Mouse (Mus musculus) kidney, postnatal 4 days (tissue): ENCODE measurements at regions not wholly inside any gene's neighbourhood (a gene's known extent, or its start where the extent isn't known, plus 50 kb on each side); places are given as distances from the start of the nearest gene placed in this dataset.

Experiments
- DNase-seq, 2 experiments: peaks; one replicate each; pipeline ENCODE4 v3.0.0; 2021; ENCODE audit warnings: mixed read lengths in 2 of 2

DNA sequence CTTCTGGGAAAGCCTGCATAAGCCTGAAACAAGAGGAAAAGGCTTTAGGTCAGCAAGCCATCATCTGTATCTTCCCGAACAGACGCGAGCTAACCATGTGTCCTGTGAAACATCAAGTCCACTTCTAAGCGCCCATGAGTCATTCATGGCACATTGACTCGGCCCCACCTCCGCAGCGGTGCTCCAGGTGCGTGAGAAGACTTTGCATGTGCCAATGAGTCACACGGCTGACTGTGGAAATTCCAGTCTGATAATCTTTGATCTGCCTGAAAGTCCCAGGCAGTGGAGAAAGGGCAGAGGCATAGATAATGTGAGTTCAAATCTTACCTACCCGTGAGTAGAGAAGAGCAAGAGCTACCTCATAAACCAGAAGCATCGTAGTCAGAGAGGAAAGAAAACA, 137.8 kb downstream of the Pfkfb3 start:
- no peak for DNase-seq

DNA sequence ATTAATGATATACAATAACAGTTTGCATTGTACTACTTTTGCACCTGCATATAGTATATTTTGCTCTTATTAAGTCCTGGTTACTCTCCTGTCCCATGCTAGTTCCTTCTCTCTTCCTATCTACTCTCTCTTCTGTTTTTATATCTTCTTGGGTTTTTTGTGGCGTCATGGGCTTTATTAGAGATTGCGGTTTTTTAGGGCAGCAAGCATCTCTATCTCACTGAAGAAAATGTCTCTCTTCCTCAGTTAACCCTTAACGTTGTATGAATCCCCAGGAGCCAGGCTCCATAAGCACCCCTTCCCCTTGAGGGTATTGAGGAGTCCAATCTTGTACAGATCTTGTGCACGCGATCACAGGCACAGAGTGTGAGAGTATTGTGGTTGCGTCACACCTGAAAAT, 141.4 kb downstream of the Pfkfb3 start:
- no peak for DNase-seq

DNA sequence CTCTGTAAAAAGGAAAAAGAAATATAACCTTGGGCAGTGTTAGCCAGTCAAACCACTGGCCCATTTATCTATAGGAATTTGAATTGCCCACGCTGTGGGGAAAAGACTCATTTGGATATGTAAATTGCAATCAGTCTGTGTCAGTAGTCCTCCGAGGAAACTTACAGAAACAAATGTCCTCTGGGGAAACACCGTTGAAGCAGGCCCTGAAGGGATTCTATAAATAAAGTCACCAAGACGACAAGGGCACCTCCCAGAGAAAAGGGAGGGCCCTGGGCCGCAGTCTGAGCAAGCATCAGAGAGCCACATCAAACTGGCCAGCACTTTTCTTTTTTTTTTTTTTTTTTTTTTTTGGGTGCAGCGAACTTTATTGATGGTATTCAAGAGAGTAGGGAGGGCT, 145.4 kb downstream of the Pfkfb3 start:
- DNase-seq, result no peak

DNA sequence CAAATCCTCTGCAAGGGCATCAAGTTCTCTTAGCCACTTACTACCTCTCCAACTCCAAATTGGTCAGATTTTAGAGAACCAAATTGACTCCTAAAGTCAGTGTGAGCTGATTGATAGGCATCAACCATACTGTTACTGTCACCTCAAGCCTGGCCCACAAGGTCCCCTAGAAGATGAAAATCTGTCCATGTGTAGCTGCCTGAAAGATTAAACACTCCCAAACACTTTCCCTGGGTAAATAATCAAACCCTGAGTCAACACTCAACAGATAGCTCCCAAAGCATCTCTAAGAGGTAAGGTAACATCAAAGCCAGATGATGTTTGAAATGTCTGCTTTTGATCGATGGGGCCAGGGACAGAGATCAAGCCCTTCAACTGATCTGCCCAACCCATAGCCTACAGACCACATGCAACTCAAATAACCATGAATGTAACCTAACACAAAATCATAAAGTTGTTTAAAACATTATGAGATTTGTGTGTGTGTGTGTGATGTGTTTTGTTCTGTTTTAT, 147.7 kb downstream of the Pfkfb3 start:
- DNase-seq, result no peak

DNA sequence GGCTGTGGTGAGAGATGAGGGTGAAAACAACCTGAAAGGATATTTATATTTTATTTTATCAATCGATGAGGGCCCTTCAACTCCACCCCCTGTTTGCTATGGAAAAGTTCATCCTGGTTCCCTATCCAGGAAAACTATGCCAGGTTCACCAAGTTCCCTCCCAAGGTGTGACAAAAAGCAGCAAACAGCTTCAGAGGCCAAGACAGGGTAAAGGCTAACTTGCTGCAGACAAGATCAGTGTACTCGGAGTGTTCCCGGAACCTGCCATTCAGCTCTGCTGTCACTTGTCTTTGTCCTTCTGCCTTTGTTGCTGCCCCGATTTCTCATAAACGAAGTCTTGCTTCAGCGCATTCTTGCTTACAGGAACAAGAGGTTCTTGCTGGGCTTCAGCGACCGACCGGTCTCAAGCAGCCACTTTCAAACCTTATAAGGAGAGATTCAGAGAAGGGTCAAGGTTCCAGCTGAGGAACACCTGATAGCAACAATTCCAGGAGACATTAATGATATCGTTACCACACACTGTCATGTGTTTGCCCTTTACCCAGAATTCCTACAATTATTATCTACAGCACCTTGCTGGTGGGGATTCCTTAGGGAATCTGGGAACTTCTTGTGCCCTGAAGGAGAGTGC, 151.5 kb downstream of the Pfkfb3 start:
- peak in 1 of 2 experiments; percentile 18 for DNase-seq

DNA sequence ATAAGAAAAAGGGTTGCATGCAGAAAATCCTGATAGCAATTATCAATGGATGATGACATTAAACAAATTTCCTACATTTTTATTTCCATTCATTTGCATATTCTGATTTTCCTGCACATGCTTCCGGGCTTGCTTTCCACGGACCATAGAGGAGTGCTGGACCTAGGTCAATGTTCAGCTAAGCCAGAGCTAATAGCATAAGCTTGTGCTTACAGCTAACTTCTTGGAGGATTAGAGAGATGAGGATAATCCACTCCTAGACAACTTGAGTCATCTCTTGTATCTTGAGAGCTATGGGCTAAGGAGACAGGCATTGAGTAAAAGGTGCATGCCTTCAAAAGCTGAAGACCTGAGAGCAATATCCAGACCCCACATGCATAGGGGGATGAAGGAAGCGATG, 154.5 kb downstream of the Pfkfb3 start:
- no peak for DNase-seq

DNA sequence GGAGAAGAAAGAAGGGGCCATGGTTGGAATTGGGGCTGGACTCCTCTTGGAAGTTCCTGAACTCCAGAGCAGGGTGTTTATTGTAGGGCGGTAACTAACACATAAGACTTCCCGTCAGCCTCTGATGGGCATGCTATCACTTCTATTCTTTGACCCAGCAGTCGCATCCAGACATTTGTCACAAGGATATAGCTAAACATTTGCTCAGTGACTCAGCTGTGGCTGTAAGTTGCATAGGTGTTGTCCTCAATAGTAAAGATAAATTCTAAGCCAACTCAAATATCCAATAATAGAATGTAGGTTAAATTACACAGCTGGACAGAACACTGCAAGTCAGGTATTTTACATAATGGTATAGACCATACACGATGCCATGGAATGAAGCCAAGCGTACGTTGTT, 154.9 kb downstream of the Pfkfb3 start:
- DNase-seq, result no peak

DNA sequence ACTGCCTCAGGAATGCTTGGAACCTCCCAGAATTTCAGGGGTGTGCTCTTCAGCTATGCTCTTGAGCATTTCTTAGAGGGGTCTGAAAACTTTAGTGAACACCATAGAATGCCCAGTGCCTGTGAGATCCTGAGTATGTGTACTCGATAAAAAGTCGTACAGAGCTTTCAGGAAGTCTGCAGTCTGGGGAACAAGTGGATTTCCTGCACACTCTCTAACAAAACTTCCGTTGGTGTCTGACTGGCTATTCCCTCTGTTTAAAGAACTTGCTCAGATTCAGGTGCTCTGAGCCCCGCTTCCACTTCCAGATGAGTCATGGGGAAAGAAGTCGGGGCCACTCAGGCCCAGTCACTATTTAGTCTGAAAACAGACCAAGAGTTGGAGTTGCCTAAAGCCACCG, 155.5 kb downstream of the Pfkfb3 start:
- no peak for DNase-seq

DNA sequence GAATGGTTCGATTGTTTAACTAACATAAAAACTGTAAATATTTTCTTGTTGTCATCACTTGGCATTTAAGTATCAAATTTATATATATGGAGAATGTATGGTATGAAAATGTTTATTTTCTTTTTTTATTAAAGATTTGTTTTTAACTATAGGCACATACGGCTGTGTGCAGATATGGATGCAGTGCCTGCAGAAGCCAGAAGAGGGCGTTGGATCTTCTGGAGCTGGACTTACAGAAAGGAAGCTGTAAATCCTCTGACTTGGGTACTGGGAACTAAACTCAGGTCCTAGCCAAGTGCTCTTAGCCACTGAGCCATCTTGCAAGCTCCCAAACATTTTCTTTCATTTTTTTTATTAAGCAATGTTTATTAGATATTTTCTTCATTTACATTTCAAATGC, 157.0 kb downstream of the Pfkfb3 start:
- DNase-seq, result no peak

DNA sequence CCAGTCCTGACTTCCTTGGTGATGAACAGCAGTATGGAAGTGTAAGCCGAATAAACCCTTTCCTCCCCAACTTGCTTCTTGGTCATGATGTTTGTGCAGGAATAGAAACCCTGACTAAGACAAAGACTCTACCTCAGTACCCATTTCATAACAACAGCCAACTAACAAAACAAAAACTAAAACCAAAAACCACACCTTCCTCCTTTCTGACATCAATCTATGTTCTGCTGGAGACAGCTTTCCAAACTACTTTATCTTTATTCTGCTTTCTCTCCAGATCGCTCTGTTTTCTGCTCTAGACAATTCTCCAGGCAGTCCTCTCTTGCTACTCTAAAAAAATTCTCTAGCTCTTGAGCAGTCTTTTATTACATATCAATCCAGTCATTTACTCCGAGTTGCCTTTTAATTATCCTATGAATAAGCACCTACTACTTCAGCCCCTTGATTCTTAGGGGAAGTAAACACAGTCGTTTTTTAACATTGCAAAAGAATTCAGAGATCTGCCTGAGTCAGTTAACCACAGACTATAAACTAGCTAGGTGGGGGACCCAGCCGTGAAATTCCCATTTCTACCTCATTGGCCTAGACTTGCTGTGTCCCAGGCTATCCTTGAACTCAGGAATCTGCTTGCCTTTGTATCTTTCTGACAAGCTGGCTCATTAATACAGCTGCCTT, 159.1 kb downstream of the Pfkfb3 start:
- DNase-seq, result no peak

DNA sequence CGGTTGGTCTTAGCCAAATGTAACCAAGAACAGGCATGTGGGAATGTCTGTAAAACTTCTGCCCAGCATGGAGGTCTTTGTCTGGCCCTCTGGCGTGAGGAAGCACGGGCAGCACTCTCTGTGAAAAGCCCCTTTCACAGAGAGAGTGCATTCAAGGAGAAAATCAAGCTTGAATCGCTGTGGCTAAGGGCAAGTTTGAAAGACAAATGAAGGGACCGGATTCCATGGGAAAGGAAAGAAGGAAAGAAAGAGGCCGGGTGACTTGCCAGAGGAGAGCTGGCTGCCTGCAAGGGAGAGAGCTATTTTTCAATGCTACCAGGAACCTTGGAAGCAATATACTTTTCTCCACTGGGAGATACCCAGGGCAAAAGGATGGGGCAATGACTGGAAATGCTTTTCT, 162.2 kb downstream of the Pfkfb3 start:
- DNase-seq, result no peak

DNA sequence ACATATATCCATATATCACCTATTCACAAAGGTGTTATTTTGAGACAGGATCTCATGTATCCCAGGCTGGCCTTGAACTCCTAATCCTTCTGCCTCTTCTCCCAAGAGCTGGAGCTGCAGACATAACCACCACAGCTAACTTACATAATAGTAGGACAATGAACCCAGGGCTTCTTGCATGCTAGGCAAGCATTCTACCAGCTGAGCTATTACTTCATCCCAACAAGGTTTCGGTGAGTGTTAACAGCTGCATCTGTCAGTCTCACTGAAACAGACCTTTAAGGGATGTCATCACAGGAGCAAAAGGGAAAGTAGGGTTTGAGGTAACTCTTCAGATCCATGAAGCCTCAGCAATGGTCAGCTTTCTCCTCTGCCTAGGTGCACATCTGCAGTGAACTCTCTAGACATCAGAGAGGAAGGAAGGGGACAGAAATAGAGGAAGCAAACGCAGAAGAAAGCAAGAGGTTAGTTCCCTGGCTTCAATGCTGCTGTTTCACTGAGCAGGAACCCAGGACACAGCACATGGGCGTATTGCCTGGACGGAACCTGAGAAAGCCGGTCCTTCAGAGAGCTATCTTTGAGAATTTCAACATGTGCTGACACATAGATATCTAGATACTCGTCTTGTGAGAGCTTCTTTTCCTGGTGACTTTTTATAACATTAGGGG, 163.1 kb downstream of the Pfkfb3 start:
- no peak for DNase-seq

DNA sequence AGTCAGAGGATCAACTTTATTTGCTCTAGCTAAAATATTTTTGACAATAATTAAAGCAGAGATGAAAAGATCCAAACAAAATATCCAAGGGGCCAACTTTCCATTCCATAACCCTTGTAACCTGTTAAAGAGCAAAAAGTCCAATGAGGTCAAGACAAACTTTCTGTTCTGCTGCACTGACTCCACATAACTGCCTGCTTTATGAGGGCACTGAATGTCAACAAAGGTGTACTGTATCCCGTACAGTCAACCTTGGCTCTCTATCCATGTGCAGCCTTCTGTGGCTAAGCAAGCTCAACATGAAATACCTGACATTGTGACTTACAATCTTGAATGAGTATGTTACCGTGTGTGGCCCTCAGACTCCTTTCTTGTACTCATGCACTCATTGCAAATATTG, 166.3 kb downstream of the Pfkfb3 start:
- no peak for DNase-seq

DNA sequence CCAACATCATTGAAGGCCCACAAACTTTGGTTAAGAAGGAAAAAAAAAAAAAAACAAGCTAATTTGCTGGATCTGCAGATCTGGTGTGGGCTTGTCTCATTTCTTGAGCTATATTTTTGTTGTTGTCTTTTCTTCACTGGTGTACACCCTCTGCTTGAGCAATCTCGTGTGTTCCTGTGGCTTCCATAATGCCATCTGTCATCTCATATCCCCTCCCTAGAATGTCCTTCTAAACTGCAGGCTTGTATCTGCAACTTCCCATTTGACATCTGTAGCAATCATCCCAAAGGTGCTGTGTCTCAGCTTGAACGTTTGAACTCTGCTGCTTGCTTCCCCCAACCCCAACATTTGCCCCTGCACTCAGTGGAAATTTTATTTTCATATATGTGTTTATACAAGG, 170.1 kb downstream of the Pfkfb3 start:
- no peak for DNase-seq

DNA sequence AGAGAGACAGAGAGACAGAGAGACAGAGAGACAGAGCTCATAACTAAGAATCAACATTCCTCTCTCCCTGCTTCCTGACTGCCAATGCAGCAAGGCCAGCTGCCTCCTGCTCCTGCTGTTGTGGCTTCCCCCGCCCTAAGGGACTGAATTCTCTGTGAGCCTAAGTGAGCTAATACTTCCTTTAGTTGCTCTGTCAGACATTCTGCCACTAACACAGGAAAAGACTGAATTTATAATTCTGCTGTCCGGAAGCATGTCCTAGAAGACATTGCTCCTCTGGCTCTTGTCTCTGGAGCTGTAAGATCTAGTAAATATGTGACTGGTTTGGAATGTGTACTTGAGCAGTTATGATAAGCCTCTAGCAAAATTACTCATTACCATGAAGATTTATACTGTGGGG, 176.7 kb downstream of the Pfkfb3 start:
- DNase-seq, result peak; percentile 46 to 61

DNA sequence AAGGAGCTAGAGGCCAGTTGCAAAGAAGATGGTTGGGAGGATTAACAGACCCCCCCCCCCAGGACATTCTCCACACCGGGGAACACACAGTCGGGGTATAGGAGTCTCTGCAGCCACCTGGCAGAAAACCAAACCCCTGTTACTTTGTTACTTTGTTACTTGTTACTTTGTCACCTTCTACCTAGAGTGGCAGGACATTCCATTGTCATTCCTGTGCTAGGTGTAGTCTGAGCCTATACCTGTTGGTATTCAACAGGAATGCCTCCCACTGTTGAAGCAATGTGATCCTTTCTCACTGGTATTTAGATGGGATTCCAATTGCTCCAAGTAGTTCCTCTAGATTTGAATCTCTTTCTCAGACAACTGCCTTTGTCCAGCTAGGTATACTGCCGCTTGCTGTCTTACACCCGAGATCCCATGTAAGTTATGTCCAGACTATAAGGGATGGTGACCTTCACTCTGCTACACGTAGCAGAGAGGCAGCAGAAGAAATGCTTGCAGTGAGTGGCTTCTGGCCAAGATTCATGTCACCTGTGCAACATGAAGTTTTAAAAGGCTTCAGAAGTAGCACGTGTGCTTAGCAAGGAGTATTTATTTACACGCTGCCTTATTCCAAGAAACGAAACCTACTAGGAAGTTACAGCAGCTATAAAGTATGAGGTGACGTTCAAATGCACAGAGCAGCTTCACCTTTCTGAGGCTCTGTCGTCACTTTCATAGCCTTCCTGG, 178.0 kb downstream of the Pfkfb3 start:
- DNase-seq, result no peak

DNA sequence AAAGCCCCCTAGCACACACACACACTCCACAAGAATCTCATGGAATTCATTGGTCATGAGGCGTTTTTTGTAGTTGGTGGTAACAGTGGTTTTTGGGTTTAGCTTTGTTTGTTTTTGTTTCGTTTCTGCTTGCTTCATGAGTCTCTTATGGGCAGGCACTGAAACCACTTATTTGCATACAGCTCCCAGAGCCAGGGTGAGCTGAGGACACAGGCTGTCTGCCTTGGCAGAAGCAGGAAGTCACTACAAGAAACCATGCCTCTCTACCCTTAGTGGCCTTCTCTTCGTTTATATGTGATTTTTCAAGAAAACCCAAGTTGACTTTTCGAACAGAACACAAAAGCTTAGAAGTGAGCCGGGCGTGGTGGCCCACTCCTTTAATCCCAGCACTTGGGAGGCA, 178.8 kb downstream of the Pfkfb3 start:
- DNase-seq, result peak; percentile 48 to 60

DNA sequence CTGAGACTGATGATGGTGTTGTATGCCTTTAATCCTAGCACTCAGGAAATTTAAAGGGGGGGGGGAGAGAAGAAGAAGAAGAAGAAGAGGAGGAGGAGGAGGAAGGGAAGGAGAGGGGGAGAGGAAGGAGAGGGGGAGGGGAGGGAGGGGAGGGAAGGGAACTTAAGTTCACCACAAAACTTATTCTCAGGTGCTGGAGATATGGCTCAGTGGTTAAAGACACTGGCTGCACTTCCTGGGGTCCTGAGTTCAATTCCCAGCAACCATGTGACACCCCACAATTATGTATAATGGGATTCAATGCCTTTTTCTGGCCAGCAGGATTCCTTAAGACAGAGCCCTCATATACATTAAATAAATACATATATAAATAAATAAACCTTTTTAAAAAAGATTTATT, 183.6 kb downstream of the Pfkfb3 start:
- no peak for DNase-seq

DNA sequence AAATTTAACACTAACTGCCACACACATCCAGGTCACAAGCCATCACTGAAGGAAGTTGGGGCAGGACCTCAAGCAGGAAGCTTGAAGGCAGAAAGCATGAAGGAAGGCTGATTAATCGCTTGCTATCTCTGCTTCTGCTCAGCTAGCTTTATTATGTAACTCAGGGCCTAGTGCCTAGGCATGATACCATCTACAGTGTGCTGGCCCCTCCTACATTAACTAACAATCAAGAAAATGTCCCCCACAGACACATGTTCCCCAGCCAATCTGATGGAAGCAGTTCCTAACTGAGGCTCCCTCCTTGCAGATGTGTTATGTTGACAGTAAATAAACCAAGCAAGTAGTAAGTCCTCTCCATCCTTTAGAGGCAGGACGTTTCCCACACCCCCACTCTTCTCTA, 186.6 kb downstream of the Pfkfb3 start:
- no peak for DNase-seq

DNA sequence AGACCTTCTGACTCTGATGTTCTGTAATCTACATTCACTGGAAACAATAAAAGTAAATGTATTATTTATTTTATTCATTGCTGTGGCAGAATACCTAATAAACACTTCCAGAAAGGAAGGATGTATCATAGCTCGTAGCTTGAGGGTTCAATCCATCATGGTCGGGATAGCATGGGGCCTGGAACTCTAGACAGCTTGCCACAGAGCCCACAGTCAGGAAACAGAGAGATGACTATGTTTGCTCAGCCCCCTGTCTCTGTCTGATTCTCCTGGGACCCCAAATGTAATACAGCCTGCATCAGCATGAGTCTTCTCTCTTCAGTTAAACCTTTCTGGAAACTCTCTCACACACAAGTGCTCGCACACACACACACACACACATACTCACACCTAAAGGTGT, 188.1 kb downstream of the Pfkfb3 start:
- no peak for DNase-seq

DNA sequence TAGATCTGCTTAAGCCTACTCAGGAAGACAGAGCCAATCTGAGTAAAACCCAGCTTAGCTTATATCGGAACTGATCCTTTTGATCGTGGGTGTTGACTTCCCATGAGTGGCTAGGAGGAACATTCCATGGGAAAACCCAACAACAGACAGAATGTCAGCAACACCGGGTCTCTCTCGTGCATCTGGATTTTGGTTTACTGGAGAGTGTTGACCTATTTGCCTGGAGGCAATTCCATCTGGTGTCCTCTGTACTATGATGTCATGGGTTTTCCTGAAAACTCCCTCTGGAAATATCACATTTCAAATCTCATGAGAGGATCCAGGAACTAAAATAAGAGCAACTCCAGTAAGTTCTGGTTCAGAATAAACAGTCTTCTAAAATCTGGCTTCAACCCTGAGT, 188.5 kb downstream of the Pfkfb3 start:
- no peak for DNase-seq

DNA sequence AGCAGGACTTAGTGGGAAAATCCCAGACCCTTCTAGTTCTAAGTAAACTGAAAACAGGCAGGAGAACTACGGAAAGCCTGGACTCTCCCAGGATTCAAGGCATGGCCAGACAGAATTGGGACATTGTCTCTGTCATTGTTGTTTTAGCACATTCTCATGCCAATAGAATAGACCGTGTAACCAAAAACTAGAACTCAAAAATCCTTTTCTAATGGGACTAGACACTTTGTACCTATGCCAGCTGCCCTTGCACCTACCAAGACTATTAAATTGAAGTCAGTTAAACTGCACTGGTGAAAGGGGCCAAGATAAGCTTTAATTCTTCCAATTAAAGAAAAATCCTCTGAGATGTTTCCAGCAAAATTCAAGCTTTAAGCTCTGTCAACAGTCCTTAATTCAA, 189.8 kb downstream of the Pfkfb3 start:
- DNase-seq, result no peak

DNA sequence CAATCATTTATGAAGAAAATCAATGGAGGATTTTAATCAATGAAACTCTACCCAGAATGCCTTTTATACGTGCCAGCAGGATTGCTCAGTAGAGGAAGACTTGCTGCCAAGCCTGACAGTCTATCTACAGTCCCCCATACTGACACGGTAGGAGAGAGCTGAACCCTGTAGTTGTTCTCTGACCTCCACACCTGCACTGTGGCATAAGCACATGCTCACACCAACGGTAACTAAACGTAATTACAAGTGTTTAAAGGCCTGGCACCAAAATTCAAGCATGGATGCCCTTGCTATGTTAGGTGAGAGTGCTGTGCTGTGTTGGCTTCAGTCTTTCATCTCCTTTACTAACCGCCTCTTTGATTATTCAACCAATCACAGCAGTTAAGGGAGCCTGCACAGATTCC, 190.8 kb downstream of the Pfkfb3 start:
- DNase-seq, result peak in 1 of 2 experiments; percentile 9
